Mouse (Mus musculus) embryonic facial prominence, embryonic 12.5 days (tissue): ENCODE data around the gene Apoo. TPM values are rescaled to one million over a fixed set of nuclear protein-coding genes. Genes with fewer than 3 reads are reported as not detected.
A peak's percentile ranks its signal among the peaks of the same experiment; 100 is the strongest.
"Not testable (repeated sequence)": the region's sequence is repeated elsewhere in the genome, so short reads cannot be mapped to it uniquely, and the experiment has no call there.

Experiments used
- ATAC-seq: fragments of 200-750 bp; cut with Nextera tagmentation; 2 replicates; pipeline ENCODE4 v1.8.0; 2017; ENCODE audit not compliant: insufficient number of reproducible peaks, insufficient read depth, low FRiP score, low TSS enrichment
- H3K27ac ChIP-seq: fragments of 300-500 bp; sonication (generic); 2 replicates; pipeline ENCODE4 v1.5.1; 2016; ENCODE audit warnings: mild to moderate bottlenecking
- H3K27me3 ChIP-seq: fragments of 300-500 bp; sonication (generic); 2 replicates; pipeline ENCODE4 v1.6.1; 2016; ENCODE audit warnings: mild to moderate bottlenecking, moderate library complexity
- H3K36me3 ChIP-seq: fragments of 300-500 bp; sonication (generic); 2 replicates; pipeline ENCODE4 v1.6.1; 2016; ENCODE audit warnings: mild to moderate bottlenecking
- H3K4me1 ChIP-seq: fragments of 300-500 bp; sonication (generic); 2 replicates; pipeline ENCODE4 v1.6.1; 2016
- H3K4me2 ChIP-seq: fragments of 300-500 bp; sonication (generic); replicated peaks from 2 replicates; pipeline ENCODE4 v1.6.1; 2016; ENCODE audit warnings: mild to moderate bottlenecking, moderate library complexity
- H3K4me3 ChIP-seq: fragments of 300-500 bp; sonication (generic); 2 replicates; pipeline ENCODE4 v1.5.1; 2016; ENCODE audit warnings: mild to moderate bottlenecking
- H3K9ac ChIP-seq: fragments of 300-500 bp; sonication (generic); 2 replicates; pipeline ENCODE4 v1.6.1; 2016; ENCODE audit warnings: mild to moderate bottlenecking, moderate library complexity
- H3K9me3 ChIP-seq: fragments of 300-500 bp; sonication (generic); 2 replicates; pipeline ENCODE4 v1.6.1; 2016; ENCODE audit warnings: mild to moderate bottlenecking, moderate library complexity
- WGBS: fragments of 180-500 bp; shearing (Covaris S2); methylation state at CpG from one replicate; pipeline ENCODE4 v1.1.7; 2016; 5-methylcytosine and 5-hydroxymethylcytosine counted together
- microRNA-seq: library from miRNA; unstranded; fragments of <30 nt; microRNA quantifications from one replicate; pipeline ENCODE4, GENCODE M21; 2017
- polyA plus RNA-seq: library from polyadenylated mRNA; unstranded; fragments of >200 nt; fragmentation: Nextera tagmentation; extraction: Ambion mirVana; gene quantifications from 2 replicates; pipeline ENCODE4 v1.2.1, GENCODE M21; 2016

Apoo gene
- polyA plus RNA-seq, 1 experiment from 2014 or later, result 93.4 TPM

DNA sequence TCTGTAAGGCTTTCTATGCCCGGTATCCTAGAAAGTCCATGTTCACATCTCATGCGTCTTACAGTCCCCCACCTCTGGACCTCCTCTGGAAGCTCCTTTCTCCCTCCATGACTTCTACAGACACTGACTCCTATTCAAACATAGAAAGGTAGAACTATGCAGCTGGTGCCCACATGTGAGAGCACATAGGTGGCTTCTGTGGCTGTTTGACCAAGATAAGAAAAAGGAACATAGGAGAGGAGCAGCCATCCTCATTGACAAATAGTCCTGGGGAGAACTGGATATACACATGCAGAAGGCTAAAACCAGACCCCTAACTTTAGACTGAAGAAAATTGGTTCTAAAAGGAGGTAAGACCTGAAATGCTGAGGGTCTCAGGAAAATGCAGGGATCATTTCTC lies 79.1 kb downstream of the Apoo start:
- not testable (repeated sequence) for ATAC-seq, H3K9ac ChIP-seq, H3K4me2 ChIP-seq, H3K4me1 ChIP-seq, H3K36me3 ChIP-seq, H3K9me3 ChIP-seq, H3K27ac ChIP-seq, H3K4me3 ChIP-seq, H3K27me3 ChIP-seq
- 98% methylated on average over 2 of the region's 2 CpGs for WGBS

- not testable (repeated sequence) for H3K36me3 ChIP-seq, H3K4me3 ChIP-seq, H3K27ac ChIP-seq, H3K9me3 ChIP-seq, H3K4me1 ChIP-seq, H3K27me3 ChIP-seq, H3K4me2 ChIP-seq, H3K9ac ChIP-seq, ATAC-seq
- 25% methylated on average over 1 of the region's 7 CpGs for WGBS
Observed at GRCm38 (mm10) chrX:94450047-94450881, 83.3 kb downstream of the Apoo start.

GRCm38 (mm10) chrX:94459346-94459745 lies 92.4 kb downstream of the Apoo start:
- Histone ChIP-seq H3K9ac (no peak overlapping the region), H3K4me2 (no peak overlapping the region), H3K27ac (no peak overlapping the region), H3K4me3 (no peak overlapping the region), H3K27me3 (peaks cover 7% of the 10 kb centered on the region; the same call in 1 of the 2 replicates), H3K9me3 (no peaks in the 10 kb centered on the region), H3K4me1 (no peaks in the 10 kb centered on the region), H3K36me3 (no peaks in the 10 kb centered on the region)
- no peak for ATAC-seq
- 59% methylated on average over 4 of the region's 4 CpGs for WGBS

DNA sequence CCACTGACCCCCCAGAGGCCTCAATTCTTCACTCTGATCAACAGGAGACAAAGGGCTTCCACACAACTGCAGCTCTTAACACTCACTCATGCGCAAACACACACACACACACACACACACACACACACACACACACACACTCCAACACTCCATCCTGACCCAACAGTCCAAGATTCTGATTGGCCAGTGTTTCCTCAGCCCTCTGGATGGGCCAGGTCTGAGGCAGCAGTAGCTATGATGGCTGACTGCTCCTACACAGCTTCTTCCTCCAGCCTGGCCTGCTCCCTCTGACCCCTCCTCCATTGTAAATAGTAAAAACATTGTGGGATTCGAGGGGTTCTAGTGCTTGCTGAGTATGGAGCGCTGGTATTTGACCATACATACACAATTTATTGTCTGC lies 94.6 kb downstream of the Apoo start:
- H3K27ac ChIP-seq, H3K36me3 ChIP-seq, H3K9me3 ChIP-seq, H3K27me3 ChIP-seq, H3K4me3 ChIP-seq, H3K9ac ChIP-seq, H3K4me1 ChIP-seq, H3K4me2 ChIP-seq: not testable (repeated sequence)
- 89% methylated on average over 1 of the region's 3 CpGs for WGBS
- peak; percentile 52; the same call in 1 of the 2 replicates for ATAC-seq

DNA sequence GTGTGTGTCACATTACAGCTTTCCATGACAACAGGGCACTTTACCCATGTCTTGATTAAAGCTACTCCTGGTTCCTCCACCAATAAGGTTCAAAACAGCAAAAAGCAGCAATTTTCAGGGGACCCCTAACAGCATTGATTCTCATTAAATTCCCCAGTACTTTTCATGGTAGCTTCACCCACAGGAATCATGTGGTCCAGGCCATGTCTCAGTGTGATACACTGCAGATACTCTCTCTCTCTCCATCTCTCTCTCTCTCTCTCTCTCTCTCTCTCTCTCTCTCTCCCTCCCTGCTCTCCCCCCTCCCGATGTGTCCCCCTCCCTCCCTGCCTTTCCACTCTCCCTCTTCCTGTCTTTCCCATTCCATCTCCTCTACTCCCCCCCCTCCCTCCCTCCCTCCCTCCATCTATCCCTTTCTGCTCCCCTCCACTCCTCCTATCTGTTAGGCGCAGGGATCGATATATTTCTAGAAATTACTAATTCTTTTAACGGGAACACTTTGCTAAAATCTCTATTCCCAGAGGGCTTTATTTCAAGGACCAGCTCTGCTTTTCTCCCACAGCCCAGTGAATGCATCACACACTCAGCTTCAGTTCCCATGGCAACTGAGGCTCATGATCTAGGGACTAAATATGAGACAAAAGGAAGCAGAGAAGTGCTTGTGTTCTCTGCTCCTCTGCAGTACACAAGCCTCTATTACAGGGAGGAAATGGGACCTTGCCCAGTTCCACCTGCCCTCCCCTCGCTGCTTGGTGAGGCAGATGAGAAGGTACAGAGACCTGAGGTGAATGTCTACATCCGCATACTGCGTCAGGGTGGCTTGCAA lies 95.9 kb downstream of the Apoo start:
- no CpG with 5 or more reads among the region's 7 CpGs for WGBS
- not testable (repeated sequence) for H3K4me1 ChIP-seq, H3K27ac ChIP-seq, ATAC-seq, H3K9ac ChIP-seq, H3K36me3 ChIP-seq, H3K9me3 ChIP-seq, H3K4me3 ChIP-seq, H3K4me2 ChIP-seq, H3K27me3 ChIP-seq

Small RNAs within 50 kb of the gene (microRNA-seq; reads per million reads assigned to microRNA genes)
- not detected for gene Gm44477

Other genes starting within 250 kb of the Apoo start
- gene Zfx, start 243.4 kb upstream of the Apoo start, polyA plus RNA-seq, result 27.9 and 31.2 TPM in 2 replicates
- gene Eif2s3x, start 154.3 kb upstream of the Apoo start, polyA plus RNA-seq, result 89.2 and 90.7 TPM in 2 replicates
- gene Klhl15, start 132.5 kb upstream of the Apoo start, polyA plus RNA-seq, result 10.1 and 13.2 TPM in 2 replicates
- gene Fam90a1b, start 340 bp upstream of the Apoo start, polyA plus RNA-seq, result 0.15 TPM in 1 of 2 replicates, not detected in the other
- 802 and 805 TPM in 2 replicates for gene Maged1, start 175.0 kb downstream of the Apoo start, polyA plus RNA-seq